Mouse (Mus musculus): ENCODE data around the gene Eif2ak2. TPM values are rescaled to one million over a fixed set of nuclear protein-coding genes. Genes with fewer than 3 reads are reported as not detected.

The Eif2ak2 gene
- polyA plus RNA-seq, 1 experiment from 2014 or later = 16.0 TPM

- Histone ChIP-seq H3K4me2 (no peak overlapping the region), H3K27me3 (replicated peaks) (no peaks in the 10 kb centered on the region), H3K27ac (no peak overlapping the region), H3K9ac (no peak overlapping the region), H3K9me3 (no peaks in the 10 kb centered on the region), H3K4me3 (replicated peaks) (no peak overlapping the region), H3K36me3 (peaks cover 24% of the 10 kb centered on the region), H3K4me1 (no peaks in the 10 kb centered on the region)
- no peak for ATAC-seq (ENCODE audit: insufficient read depth, low FRiP score, low read depth)
- 89% methylated on average over 13 of the region's 13 CpGs for WGBS
These were observed 58.0 kb downstream of the Eif2ak2 start for GRCm38 (mm10) chr17:78824346-78824745.

GRCm38 (mm10) chr17:78809582-78809981 lies 72.8 kb downstream of the Eif2ak2 start:
- H3K27ac ChIP-seq = no peak overlapping the region
- no peaks in the 10 kb centered on the region for H3K9me3 ChIP-seq
- no peak for ATAC-seq (ENCODE audit: insufficient read depth, low FRiP score, low read depth)
- peaks cover 14% of the 10 kb centered on the region; the same call in 1 of the 2 replicates for H3K36me3 ChIP-seq
- no peak overlapping the region for H3K9ac ChIP-seq
- WGBS = 93% methylated on average over 3 of the region's 3 CpGs
- no peak overlapping the region for H3K4me3 ChIP-seq (replicated peaks)
- H3K4me1 ChIP-seq = no peaks in the 10 kb centered on the region
- no peak overlapping the region for H3K4me2 ChIP-seq
- no peaks in the 10 kb centered on the region for H3K27me3 ChIP-seq (replicated peaks)

GRCm38 (mm10) chr17:78809019-78809418 lies 73.4 kb downstream of the Eif2ak2 start:
- Histone ChIP-seq H3K9ac (no peak overlapping the region), H3K36me3 (peaks cover 14% of the 10 kb centered on the region; the same call in 1 of the 2 replicates), H3K4me1 (no peaks in the 10 kb centered on the region), H3K27ac (no peak overlapping the region), H3K27me3 (replicated peaks) (no peaks in the 10 kb centered on the region), H3K4me3 (replicated peaks) (no peak overlapping the region), H3K4me2 (no peak overlapping the region), H3K9me3 (no peaks in the 10 kb centered on the region)
- ATAC-seq (ENCODE audit: insufficient read depth, low FRiP score, low read depth) = no peak

Other genes with a start within 250 kb of the Eif2ak2 start
- 4.9 and 5.7 TPM in 2 replicates for gene Strn, start 145.4 kb downstream of the Eif2ak2 start, polyA plus RNA-seq (2015; fragmentation: Nextera tagmentation; extraction: Ambion mirVana)
- 10.0 and 13.3 TPM in 2 replicates for gene Heatr5b, start 47.2 kb downstream of the Eif2ak2 start, polyA plus RNA-seq (2015; fragmentation: Nextera tagmentation; extraction: Ambion mirVana)
- 43.2 and 44.7 TPM in 2 replicates for gene Gpatch11, start 47.0 kb downstream of the Eif2ak2 start, polyA plus RNA-seq (2015; fragmentation: Nextera tagmentation; extraction: Ambion mirVana)
- gene Sult6b1, start 24.4 kb upstream of the Eif2ak2 start, polyA plus RNA-seq (2015; fragmentation: Nextera tagmentation; extraction: Ambion mirVana) = 0.14 and 0.35 TPM in 2 replicates
- 113 and 115 TPM in 2 replicates for gene Cebpzos, start 33.9 kb upstream of the Eif2ak2 start, polyA plus RNA-seq (2015; fragmentation: Nextera tagmentation; extraction: Ambion mirVana)
- 54.3 and 54.4 TPM in 2 replicates for gene Cebpz, start 54.5 kb upstream of the Eif2ak2 start, polyA plus RNA-seq (2015; fragmentation: Nextera tagmentation; extraction: Ambion mirVana)
- 51.7 and 57.7 TPM in 2 replicates for gene Ndufaf7, start 54.6 kb upstream of the Eif2ak2 start, polyA plus RNA-seq (2015; fragmentation: Nextera tagmentation; extraction: Ambion mirVana)
- gene Prkd3, start 138.2 kb upstream of the Eif2ak2 start, polyA plus RNA-seq (2015; fragmentation: Nextera tagmentation; extraction: Ambion mirVana) = 32.6 and 34.5 TPM in 2 replicates
- 13.9 and 14.6 TPM in 2 replicates for gene Qpct, start 169.3 kb upstream of the Eif2ak2 start, polyA plus RNA-seq (2015; fragmentation: Nextera tagmentation; extraction: Ambion mirVana)